Mouse (Mus musculus) heart, postnatal 14 days (tissue): ENCODE measurements around the gene Tspo2. TPM values are rescaled to one million over a fixed set of nuclear protein-coding genes. Genes with fewer than 3 reads are reported as not detected.
"Not testable (repeated sequence)": the region's sequence is repeated elsewhere in the genome, so short reads cannot be mapped to it uniquely, and the experiment has no call there.

ENCODE experiments used
- DNase-seq, 2 experiments: peaks; one replicate each; pipeline ENCODE4 v3.0.0; 2021 to 2022
- intact Hi-C: fragments of 180-260 bp; cut with DNase I; formaldehyde crosslinking; loops from one replicate; pipeline ENCODE4 v1.15.1; 2025
- long read RNA-seq, 2 experiments: library from polyadenylated mRNA; stranded (forward); transcript quantifications; one replicate each; pipeline ENCODE4 v2.0.0; 2021
- total RNA-seq, 2 experiments: library from RNA; stranded (reverse); gene quantifications; 2 replicates each; pipeline ENCODE4 v1.2.3; 2021

Tspo2 gene
- total RNA-seq: 1 to 10 TPM in 1 of 2 experiments, under 1 TPM in 1; 0.96 to 1.8 TPM
- long read RNA-seq, experiment 1, partial matches to known transcripts: 0 of 1 reads
- long read RNA-seq, experiment 1, other reads (novel, unspliced or antisense): 0 of 1 reads
- long read RNA-seq, experiment 2, partial matches to known transcripts: 0 of 1 reads
- long read RNA-seq, experiment 2, other reads (novel, unspliced or antisense): 1 of 1 reads

- intact Hi-C loops: no loop called here
These were observed at the start of gene Tspo2 for GRCm38 (mm10) chr17:48451353-48451675. TSS of gene Tspo2 (minus strand) at chr17:48451522.

DNA sequence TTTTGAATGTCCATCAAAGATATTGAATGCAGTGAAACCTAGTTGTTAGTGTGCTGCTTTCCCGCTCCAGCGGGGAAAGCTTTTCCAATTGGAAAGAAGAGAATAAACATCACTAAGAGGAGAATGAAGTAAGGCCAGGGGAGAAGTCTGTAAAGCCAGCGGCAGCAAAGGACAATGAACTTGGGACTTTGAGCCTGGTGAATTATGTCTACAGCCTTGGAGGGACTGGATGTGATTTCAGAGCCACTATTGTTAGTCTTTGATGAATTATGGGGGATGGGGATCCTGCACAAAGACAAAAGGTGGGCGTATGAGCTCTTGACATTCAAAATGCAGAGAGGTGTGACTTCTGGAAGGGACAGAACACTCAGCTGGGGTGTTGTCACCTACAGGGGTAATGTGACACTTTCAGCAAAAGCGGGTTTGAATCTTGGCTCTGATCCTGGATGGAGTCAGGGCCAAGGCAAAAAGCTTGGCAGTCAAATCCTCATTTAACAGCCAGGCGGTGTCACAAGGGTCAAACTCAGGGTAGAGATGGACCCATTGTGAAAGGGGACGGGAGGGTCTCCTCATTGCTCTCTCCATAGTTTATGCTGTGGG, 49.6 kb upstream of the Tspo2 start:
- DNase-seq: peak; percentile 27 to 56
- intact Hi-C loops: no loop called here

More at GRCm38 (mm10) chr17:48451353-48451675, at the start of gene Tspo2:
- no peak for DNase-seq

GRCm38 (mm10) chr17:48497986-48498385, 46.7 kb upstream of the Tspo2 start:
- intact Hi-C loops: no loop called here
- no peak for DNase-seq

- DNase-seq: no peak
- intact Hi-C loops: no loop called here
These were observed 42.7 kb upstream of the Tspo2 start for GRCm38 (mm10) chr17:48493986-48494385.

GRCm38 (mm10) chr17:48493582-48493981, 42.3 kb upstream of the Tspo2 start:
- intact Hi-C loops: no loop called here
- no peak for DNase-seq

GRCm38 (mm10) chr17:48492621-48493020, 41.3 kb upstream of the Tspo2 start:
- intact Hi-C loops: no loop called here
- no peak for DNase-seq

DNA sequence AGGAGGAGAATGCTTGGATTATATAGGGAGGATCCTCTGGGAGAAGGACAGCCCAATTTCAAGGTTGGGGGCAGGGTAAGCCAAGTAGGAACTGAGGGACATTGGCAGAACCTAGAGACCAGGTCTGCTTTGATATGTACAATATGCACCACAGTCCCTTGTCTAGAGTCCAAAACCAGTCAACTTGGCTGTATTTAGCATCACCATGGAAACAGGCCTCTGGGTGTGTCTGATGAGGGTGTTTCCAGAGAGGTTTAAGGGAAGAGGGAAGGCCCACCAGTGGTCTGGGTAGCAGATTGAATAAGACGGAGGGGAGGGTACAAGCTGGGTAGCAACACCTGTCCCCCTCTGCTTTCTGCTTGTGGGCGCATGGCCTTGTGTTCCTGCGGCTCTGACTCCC, 38.1 kb upstream of the Tspo2 start:
- no peak for DNase-seq
- intact Hi-C loops: no loop called here

GRCm38 (mm10) chr17:48484191-48484590, 32.9 kb upstream of the Tspo2 start:
- DNase-seq: no peak
- intact Hi-C loops: no loop called here

DNA sequence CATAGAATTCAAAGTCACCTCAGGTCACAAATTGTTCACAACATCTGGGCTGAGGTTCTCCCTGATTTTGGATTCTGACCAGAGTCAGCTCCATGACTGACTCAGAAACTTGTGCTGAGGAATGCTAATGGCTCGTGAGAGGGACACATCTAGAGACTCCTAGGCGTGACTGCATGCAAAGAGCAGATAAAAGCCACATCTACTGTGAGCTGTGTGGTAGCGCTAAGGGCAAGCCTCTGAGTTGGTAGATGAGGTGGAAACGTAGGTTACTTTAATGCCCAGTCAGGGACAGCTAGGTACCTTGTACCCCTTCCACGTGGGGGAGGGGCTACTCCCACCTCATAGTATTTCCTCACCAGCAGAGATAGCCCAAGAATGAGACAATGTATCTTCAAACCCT, 32.4 kb upstream of the Tspo2 start:
- DNase-seq: no peak
- intact Hi-C loops: no loop called here

GRCm38 (mm10) chr17:48479952-48480351, 28.6 kb upstream of the Tspo2 start:
- intact Hi-C loops: no loop called here
- DNase-seq: no peak

- intact Hi-C loops: no loop called here
- DNase-seq: no peak
These were observed 24.1 kb upstream of the Tspo2 start for GRCm38 (mm10) chr17:48475444-48475843.

GRCm38 (mm10) chr17:48474282-48474681, 23.0 kb upstream of the Tspo2 start:
- intact Hi-C loops: not testable (repeated sequence)
- DNase-seq: peak in 1 of 2 experiments; percentile 34

DNA sequence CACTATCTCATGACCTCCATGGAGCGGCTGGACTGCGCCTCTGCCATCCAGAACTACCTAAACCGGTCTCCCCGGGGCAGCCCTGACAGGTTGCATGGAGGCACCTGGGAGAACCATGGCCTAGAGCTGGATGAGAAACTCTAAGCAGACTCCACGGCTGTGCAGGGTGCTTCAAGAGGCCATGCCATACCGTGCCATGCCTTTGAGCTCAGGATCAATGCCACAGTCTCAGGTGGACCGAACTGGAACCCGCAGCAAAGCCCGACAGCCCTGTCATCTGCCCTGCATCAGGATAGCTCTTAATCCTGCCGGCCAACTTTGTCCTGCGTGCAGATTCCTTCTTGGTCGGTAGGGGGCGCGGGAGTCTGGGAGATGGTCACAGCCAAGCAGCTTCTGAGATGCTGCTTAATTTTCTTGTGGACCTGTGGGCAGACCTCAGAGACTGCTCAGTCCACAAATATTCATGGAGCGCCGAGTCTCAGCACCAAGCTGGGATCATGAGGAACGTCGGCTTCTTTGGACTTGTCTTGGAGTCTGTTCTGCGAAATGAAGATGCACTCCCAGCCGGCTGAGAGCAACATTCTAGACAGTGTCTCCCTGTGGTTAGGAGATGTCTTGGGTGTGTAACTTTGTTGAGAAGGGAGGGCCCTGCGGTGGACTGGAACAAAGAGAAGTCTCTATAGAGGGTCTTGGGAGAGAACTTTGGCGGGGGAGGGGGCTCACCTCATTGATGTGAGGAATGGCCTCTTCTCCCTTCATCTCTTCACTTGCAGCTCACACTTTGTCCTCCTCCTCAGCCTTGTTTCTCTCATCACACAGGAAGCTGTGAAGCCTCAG, 16.3 kb upstream of the Tspo2 start:
- peak; percentile 85 to 93 for DNase-seq
- intact Hi-C loops: loop anchor here (1.0 to 10.0 kb wide), 3 partner anchors 51 to 937 kb away; no protein-coding TSS in a partner anchor

DNA sequence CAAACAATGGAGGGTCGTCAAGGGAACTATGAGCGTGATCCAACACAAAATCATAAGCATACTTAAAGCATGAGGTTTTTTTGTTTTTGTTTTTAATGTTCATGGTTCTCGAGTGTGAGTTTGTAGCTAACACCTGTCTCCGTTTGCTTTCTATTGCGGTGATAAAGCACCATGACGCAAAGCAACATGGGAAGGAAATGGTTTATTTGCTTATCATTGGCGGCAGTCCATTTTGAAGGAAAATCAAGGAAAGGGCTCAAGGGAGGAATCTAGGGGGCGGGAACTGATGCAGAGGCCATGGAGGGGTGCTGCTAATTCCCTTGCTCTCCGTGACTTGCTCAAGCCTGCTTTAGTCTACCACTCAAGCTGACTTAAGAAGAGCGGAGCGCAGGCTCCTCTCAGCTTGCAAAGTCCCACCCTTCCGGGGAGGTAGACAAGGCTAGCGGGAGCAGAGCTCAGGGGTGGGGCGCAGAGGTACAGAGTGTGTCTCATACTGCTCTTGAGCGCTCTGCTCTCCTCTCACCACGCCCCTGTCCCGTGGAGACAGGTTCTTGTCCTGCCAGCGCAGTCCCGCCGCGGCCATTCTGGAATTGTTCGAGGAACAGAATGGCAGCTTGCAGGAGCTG, 15.6 kb upstream of the Tspo2 start:
- intact Hi-C loops: loop anchor here (1.0 to 10.0 kb wide), 3 partner anchors 50 to 938 kb away; no protein-coding TSS in a partner anchor
- peak in 1 of 2 experiments; percentile 5 for DNase-seq

- no peak for DNase-seq
- intact Hi-C loops: loop anchor here (10.0 kb wide), 1 partner anchor 941 kb away; no protein-coding TSS in a partner anchor
These were observed 12.1 kb upstream of the Tspo2 start for GRCm38 (mm10) chr17:48463391-48463790.

- intact Hi-C loops: loop anchor here (10.0 kb wide), 1 partner anchor 943 kb away; no protein-coding TSS in a partner anchor
- DNase-seq: no peak
These were observed 10.8 kb upstream of the Tspo2 start for GRCm38 (mm10) chr17:48462096-48462495.

DNA sequence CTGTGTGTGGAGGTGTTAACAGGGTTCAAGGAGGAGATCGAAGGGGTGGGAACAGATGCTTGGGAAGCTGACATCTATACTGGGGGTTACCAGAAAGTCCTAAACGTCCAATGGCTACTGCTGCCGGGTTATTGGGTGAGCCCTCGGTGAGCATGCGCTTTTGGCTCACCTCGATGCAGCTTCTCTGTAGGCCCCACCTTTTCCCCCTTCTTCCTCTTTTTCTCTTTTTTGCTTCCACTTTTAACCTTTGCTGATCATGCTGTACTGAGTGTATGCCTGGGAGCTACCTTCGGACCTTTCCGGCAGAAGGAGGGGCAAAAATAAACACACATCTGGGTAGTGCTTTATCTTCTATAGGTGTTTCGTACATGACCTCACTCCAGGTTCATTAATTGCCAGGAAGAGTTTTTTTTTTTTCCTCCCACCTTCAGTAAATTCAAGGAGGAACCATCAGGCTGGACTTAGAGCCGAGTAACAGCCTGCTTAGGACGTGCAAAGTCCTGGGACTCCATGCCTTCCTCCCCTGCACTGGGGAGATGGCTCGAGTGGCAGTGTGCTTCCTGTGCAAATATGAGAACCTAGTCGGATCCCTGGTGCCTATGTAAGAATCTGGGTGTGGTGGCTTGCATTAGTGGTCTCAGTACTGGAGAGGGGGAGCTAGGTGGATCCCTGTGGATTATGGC, 6.8 kb upstream of the Tspo2 start:
- no peak for DNase-seq
- intact Hi-C loops: no loop called here

GRCm38 (mm10) chr17:48455955-48456354, 4.6 kb upstream of the Tspo2 start:
- intact Hi-C loops: no loop called here
- no peak for DNase-seq

- intact Hi-C loops: no loop called here
These were observed 3.4 kb upstream of the Tspo2 start, which contains the start of gene Unc5cl for GRCm38 (mm10) chr17:48454688-48455087. TSS of gene Unc5cl (plus strand) at chr17:48454901.

GRCm38 (mm10) chr17:48454190-48454589, 2.9 kb upstream of the Tspo2 start:
- intact Hi-C loops: no loop called here
- DNase-seq: no peak

More at GRCm38 (mm10) chr17:48454688-48455087, 3.4 kb upstream of the Tspo2 start, which contains the start of gene Unc5cl:
- no peak for DNase-seq
